Mouse (Mus musculus) cerebellum, adult 2 months (tissue): ENCODE results near the gene Ddx46.

Experiments
- CTCF ChIP-seq: fragments of 200-500 bp; IDR thresholded peaks from 2 replicates; pipeline ENCODE4 v1.5.1; 2011; ENCODE audit warnings: low read depth, mild to moderate bottlenecking, control low read depth, low read length, moderate library complexity, borderline replicate concordance; ENCODE audit not compliant: insufficient read depth
- POLR2A ChIP-seq: fragments of 200-500 bp; IDR thresholded peaks from 2 replicates; pipeline ENCODE4 v1.6.1; 2011; ENCODE audit warnings: low read length, control low read depth, borderline replicate concordance; ENCODE audit not compliant: insufficient read depth

DNA sequence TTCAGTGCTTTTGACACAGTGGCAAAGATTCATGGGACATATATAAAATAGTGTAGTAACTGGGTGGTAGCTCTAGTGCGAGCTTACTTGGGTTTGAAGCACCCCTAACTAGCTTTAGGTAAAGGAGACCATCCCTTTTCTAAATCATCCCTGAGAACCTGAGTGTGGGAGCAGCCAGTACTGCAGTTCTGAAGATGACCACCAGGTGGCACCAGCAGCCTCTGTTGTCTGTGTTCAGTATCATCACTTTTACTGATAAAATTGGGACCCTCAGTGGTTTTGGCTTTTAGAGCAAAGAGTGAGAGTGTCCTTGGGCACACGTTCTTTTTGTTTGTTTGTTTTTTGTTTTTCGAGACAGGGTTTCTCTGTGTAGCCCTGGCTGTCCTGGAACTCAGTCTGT, 33.2 kb upstream of the Ddx46 start:
- TF ChIP-seq CTCF (peak; percentile 85), POLR2A (no peak)
